Mouse (Mus musculus) brain, embryonic 14.5 days (tissue): Measurements from ENCODE around the gene Ddr2.

Experiments
- CTCF ChIP-seq: fragments of 200-500 bp; IDR thresholded peaks from 2 replicates; pipeline ENCODE4 v1.5.1; 2012; ENCODE audit warnings: inconsistent platforms, mild to moderate bottlenecking, moderate library complexity, borderline replicate concordance; ENCODE audit not compliant: insufficient read depth, insufficient read length; ENCODE audit errors: extremely low read depth
- POLR2A ChIP-seq: fragments of 200-500 bp; IDR thresholded peaks from 2 replicates; pipeline ENCODE4 v1.6.1; 2012; ENCODE audit warnings: mild to moderate bottlenecking, inconsistent platforms, borderline replicate concordance; ENCODE audit not compliant: poor library complexity, insufficient read depth, insufficient read length, severe bottlenecking; ENCODE audit errors: extremely low read depth

- no peak for TF ChIP-seq CTCF
- TF ChIP-seq POLR2A: no peak
Measured at GRCm38 (mm10) chr1:169970936-169971335, 139.6 kb downstream of the Ddr2 start.
